Mouse (Mus musculus): ENCODE data around the gene Il17c.

Gene Il17c

GRCm38 (mm10) chr8:122431694-122432442, 10.0 kb downstream of the Il17c start:
- peak in 1 of 2 experiments; percentile 39 for DNase-seq

- peak; percentile 88 to 92 for DNase-seq
Observed at GRCm38 (mm10) chr8:122432443-122433268, 10.8 kb downstream of the Il17c start, which contains the start of gene Cyba. Gene Cyba, minus strand, starts transcription at chr8:122432930.

- DNase-seq, result no peak
Observed at GRCm38 (mm10) chr8:122433269-122433905, 11.6 kb downstream of the Il17c start.

GRCm38 (mm10) chr8:122435375-122435774, 13.6 kb downstream of the Il17c start:
- DNase-seq, result no peak

- no peak for DNase-seq
Observed at GRCm38 (mm10) chr8:122436146-122436545, 14.3 kb downstream of the Il17c start.

- DNase-seq, result peak in 1 of 2 experiments; percentile 29
Observed at GRCm38 (mm10) chr8:122436586-122437125, 14.8 kb downstream of the Il17c start.

GRCm38 (mm10) chr8:122437708-122438331, 16.0 kb downstream of the Il17c start:
- no peak for DNase-seq

GRCm38 (mm10) chr8:122439336-122439735, 17.5 kb downstream of the Il17c start:
- DNase-seq, result no peak

GRCm38 (mm10) chr8:122441326-122441725, 19.5 kb downstream of the Il17c start:
- DNase-seq, result no peak

GRCm38 (mm10) chr8:122442356-122442755, 20.5 kb downstream of the Il17c start:
- DNase-seq, result no peak

GRCm38 (mm10) chr8:122442781-122443180, 21.0 kb downstream of the Il17c start:
- no peak for DNase-seq

- peak; percentile 100 for DNase-seq
Observed at GRCm38 (mm10) chr8:122443262-122444006, 21.6 kb downstream of the Il17c start, which contains the start of gene Mvd. Gene Mvd, minus strand, starts transcription at chr8:122443422.

GRCm38 (mm10) chr8:122444058-122444748, 22.4 kb downstream of the Il17c start:
- DNase-seq, result peak; percentile 95 to 97

- peak in 1 of 2 experiments; percentile 18 for DNase-seq
Observed at GRCm38 (mm10) chr8:122445203-122445602, 23.4 kb downstream of the Il17c start.

GRCm38 (mm10) chr8:122451161-122451703, 29.4 kb downstream of the Il17c start:
- DNase-seq, result no peak

GRCm38 (mm10) chr8:122452154-122452553, 30.3 kb downstream of the Il17c start:
- DNase-seq, result no peak

- peak; percentile 29 to 36 for DNase-seq
Observed at GRCm38 (mm10) chr8:122454409-122454808, 32.6 kb downstream of the Il17c start.

GRCm38 (mm10) chr8:122457171-122457570, 35.4 kb downstream of the Il17c start:
- DNase-seq, result no peak

- DNase-seq, result no peak
Observed at GRCm38 (mm10) chr8:122459218-122459900, 37.5 kb downstream of the Il17c start.

- DNase-seq, result no peak
Observed at GRCm38 (mm10) chr8:122459990-122460389, 38.2 kb downstream of the Il17c start.

Measured in lung, adult 18-20 months (tissue).